Mouse (Mus musculus): ENCODE results near the gene Olfr1443. TPM values are rescaled to one million over a fixed set of nuclear protein-coding genes. Genes with fewer than 3 reads are reported as not detected.
"Not testable (repeated sequence)": the region's sequence is repeated elsewhere in the genome, so short reads cannot be mapped to it uniquely, and the experiment has no call there.

Olfr1443 gene
- polyA plus RNA-seq, 2 experiments: not detected

DNA sequence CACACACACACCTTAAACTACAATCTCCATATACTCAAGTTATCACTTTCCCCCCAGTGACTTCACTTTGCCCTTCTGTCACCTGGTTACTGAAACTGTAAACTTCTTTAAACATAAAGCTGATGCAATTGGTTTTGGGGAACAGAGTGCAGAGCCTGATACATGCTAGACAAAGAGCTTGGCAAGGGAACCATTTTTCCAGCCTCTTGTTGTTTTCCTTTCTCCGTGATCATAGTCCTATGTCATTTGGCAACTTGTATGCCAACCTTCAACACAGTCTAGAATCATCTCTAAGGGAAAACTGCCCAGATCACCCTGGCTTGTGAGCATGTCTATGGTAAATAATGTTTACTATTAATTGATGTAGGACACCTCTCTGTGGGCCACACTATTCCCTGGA is 39.9 kb upstream of the Olfr1443 start:
- Histone ChIP-seq H3K4me2 (ENCODE audit: low read depth) (no peak overlapping the region), H3K9me3 (ENCODE audit: control insufficient read depth, low read length) (no peaks in the 10 kb centered on the region), H3K27ac (no peak overlapping the region), H3K4me1 (replicated peaks; ENCODE audit: control insufficient read depth in 2 of 2, insufficient read depth in 2 of 2, low read length in 1 of 2) (no peaks in the 10 kb centered on the region), H3K9ac (replicated peaks) (no peak overlapping the region), H3K4me3 (ENCODE audit: insufficient read depth in 1 of 2, low read depth in 2 of 2, low read length in 2 of 2) (no peak overlapping the region), H3K36me3 (replicated peaks; ENCODE audit: control insufficient read depth, insufficient read depth, low read depth) (no peaks in the 10 kb centered on the region), H3K27me3 (ENCODE audit: control insufficient read depth, insufficient read depth, low read length) (no peaks in the 10 kb centered on the region)
- DNase-seq (ENCODE audit: low read depth in 3 of 3, low spot score in 3 of 3) (no peak), ATAC-seq (ENCODE audit: insufficient read depth) (no peak)
- 57% methylated on average over 1 of the region's 1 CpGs for WGBS (ENCODE audit: insufficient replicate concordance)
- TF ChIP-seq EP300 (IDR thresholded peaks at IDR 0.05; ENCODE audit: low read depth) (no peak), CTCF (IDR thresholded peaks at IDR 0.05; ENCODE audit: low read depth) (no peak)

DNA sequence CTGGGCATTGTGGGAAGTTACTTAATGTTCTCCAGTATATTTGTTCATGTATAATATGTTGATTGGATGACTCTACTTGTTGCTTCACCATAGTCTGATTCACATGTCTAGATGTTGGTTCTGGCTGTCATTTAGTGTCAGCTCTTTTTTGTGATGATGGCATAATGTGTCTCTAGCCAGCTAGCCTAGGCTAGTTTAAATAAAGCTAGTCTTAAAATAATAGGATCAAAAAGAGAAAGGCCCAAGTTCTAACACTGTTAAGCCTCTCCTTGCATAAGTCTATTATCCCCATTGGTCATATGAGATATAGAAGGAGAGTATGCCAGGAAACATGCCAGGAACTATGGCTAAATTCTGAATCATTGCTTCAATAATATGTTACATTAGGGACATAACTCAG is 28.4 kb upstream of the Olfr1443 start:
- Histone ChIP-seq H3K4me3 (ENCODE audit: insufficient read depth in 1 of 2, low read depth in 2 of 2, low read length in 2 of 2) (no peak overlapping the region), H3K36me3 (replicated peaks; ENCODE audit: control insufficient read depth, insufficient read depth, low read depth) (no peaks in the 10 kb centered on the region), H3K9me3 (ENCODE audit: control insufficient read depth, low read length) (no peaks in the 10 kb centered on the region), H3K9ac (replicated peaks) (no peak overlapping the region), H3K4me2 (ENCODE audit: low read depth) (no peak overlapping the region), H3K27me3 (ENCODE audit: control insufficient read depth, insufficient read depth, low read length) (no peaks in the 10 kb centered on the region), H3K4me1 (replicated peaks; ENCODE audit: control insufficient read depth in 2 of 2, insufficient read depth in 2 of 2, low read length in 1 of 2) (no peaks in the 10 kb centered on the region), H3K27ac (no peak overlapping the region)
- DNase-seq (ENCODE audit: low read depth in 3 of 3, low spot score in 3 of 3) (no peak), ATAC-seq (ENCODE audit: insufficient read depth) (no peak)
- TF ChIP-seq CTCF (IDR thresholded peaks at IDR 0.05; ENCODE audit: low read depth): no peak
- TF ChIP-seq EP300 (IDR thresholded peaks at IDR 0.05; ENCODE audit: low read depth): no peak

DNA sequence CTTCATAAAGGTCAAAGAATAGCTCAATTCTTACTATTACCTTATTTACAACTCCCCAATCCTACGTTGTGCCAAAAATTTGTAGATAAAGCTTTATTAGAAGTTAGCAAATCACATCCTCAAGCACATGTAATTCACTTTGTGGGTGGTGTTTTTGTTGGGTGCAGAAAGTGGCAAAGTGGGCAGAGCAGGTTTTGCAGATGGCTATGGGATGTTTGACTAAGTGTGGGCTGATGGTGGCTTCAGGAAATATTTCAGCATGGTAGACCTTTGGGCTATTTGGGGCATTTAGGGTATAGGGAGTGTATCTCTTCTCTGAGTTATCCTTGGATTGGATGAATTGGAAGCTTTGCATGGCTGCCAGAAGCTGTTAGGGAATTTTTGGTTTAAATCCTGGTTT is 11.8 kb upstream of the Olfr1443 start:
- no peaks in the 10 kb centered on the region for H3K27me3 ChIP-seq (ENCODE audit: control insufficient read depth, insufficient read depth, low read length)
- H3K4me1 ChIP-seq (replicated peaks; ENCODE audit: control insufficient read depth in 2 of 2, insufficient read depth in 2 of 2, low read length in 1 of 2): no peaks in the 10 kb centered on the region
- TF ChIP-seq CTCF (IDR thresholded peaks at IDR 0.05; ENCODE audit: low read depth) (no peak), EP300 (IDR thresholded peaks at IDR 0.05; ENCODE audit: low read depth) (no peak)
- DNase-seq (ENCODE audit: low read depth in 3 of 3, low spot score in 3 of 3) (no peak), ATAC-seq (ENCODE audit: insufficient read depth) (no peak)
- no peaks in the 10 kb centered on the region for H3K9me3 ChIP-seq (ENCODE audit: control insufficient read depth, low read length)
- H3K27ac ChIP-seq: no peak overlapping the region
- no peak overlapping the region for H3K4me2 ChIP-seq (ENCODE audit: low read depth)
- no peak overlapping the region for H3K4me3 ChIP-seq (ENCODE audit: insufficient read depth in 1 of 2, low read depth in 2 of 2, low read length in 2 of 2)
- no peak overlapping the region for H3K9ac ChIP-seq (replicated peaks)
- H3K36me3 ChIP-seq (replicated peaks; ENCODE audit: control insufficient read depth, insufficient read depth, low read depth): no peaks in the 10 kb centered on the region
- 58% methylated on average over 1 of the region's 1 CpGs for WGBS (ENCODE audit: insufficient replicate concordance)

DNA sequence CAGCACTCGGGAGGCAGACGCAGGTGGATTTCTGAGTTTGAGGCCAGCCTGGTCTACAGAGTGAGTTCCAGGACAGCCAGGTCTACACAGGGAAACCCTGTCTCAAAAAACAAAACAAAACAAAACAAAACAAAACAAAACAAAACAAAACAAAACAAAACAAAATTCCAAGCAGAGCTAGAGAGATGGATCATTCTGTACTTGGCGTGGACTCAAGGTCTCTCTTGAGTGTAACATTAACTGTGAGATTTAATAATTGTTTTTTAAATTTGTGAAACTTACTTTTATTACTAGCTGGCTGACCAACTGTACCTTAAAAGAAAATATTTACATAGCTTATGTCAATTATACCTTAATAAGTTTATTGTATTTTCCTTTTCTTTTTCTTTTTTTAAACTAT is 9.3 kb upstream of the Olfr1443 start:
- WGBS (ENCODE audit: insufficient replicate concordance): 69% methylated on average over 3 of the region's 3 CpGs
- not testable (repeated sequence) for H3K4me3 ChIP-seq (ENCODE audit: insufficient read depth in 1 of 2, low read depth in 2 of 2, low read length in 2 of 2); ATAC-seq (ENCODE audit: insufficient read depth); H3K27me3 ChIP-seq (ENCODE audit: control insufficient read depth, insufficient read depth, low read length); H3K4me2 ChIP-seq (ENCODE audit: low read depth); H3K9me3 ChIP-seq (ENCODE audit: control insufficient read depth, low read length); H3K27ac ChIP-seq; DNase-seq (ENCODE audit: low read depth in 3 of 3, low spot score in 3 of 3); H3K4me1 ChIP-seq (replicated peaks; ENCODE audit: control insufficient read depth in 2 of 2, insufficient read depth in 2 of 2, low read length in 1 of 2); H3K36me3 ChIP-seq (replicated peaks; ENCODE audit: control insufficient read depth, insufficient read depth, low read depth); H3K9ac ChIP-seq (replicated peaks)

DNA sequence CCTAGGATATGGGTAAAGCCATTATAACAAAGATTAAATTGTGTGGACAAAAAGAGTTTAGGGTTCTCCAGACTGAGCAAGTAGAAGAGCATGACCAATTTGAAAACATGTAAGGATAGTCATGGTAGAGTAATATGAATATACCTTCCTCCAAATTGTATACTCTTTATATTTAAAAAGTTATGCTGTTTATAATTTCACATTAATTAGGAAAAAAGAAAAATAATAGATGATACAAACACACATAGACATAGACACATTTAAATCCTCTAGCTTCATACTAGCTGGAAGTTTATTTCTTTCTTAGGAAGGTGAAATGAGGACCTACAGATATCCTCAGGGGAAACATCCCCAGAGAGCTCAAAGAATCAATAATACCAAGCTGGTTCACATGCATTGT is 7.8 kb upstream of the Olfr1443 start, which contains the start of gene Olfr1442:
Gene Olfr1442, plus strand, starts transcription at position 301 of the 400 bp plus-strand sequence.
- Histone ChIP-seq H3K27ac (no peak within 1 kb of the TSS), H3K9ac (replicated peaks) (no peak within 1 kb of the TSS), H3K27me3 (ENCODE audit: control insufficient read depth, insufficient read depth, low read length) (no peaks in the 10 kb centered on the region), H3K4me1 (replicated peaks; ENCODE audit: control insufficient read depth in 2 of 2, insufficient read depth in 2 of 2, low read length in 1 of 2) (no peaks in the 10 kb centered on the region), H3K4me3 (ENCODE audit: insufficient read depth in 1 of 2, low read depth in 2 of 2, low read length in 2 of 2) (no peak within 1 kb of the TSS), H3K36me3 (replicated peaks; ENCODE audit: control insufficient read depth, insufficient read depth, low read depth) (no peaks in the 10 kb centered on the region), H3K4me2 (ENCODE audit: low read depth) (no peak within 1 kb of the TSS), H3K9me3 (ENCODE audit: control insufficient read depth, low read length) (no peaks in the 10 kb centered on the region)
- DNase-seq (ENCODE audit: low read depth in 3 of 3, low spot score in 3 of 3): no peak
- no peak for TF ChIP-seq EP300 (IDR thresholded peaks at IDR 0.05; ENCODE audit: low read depth)
- no peak for TF ChIP-seq CTCF (IDR thresholded peaks at IDR 0.05; ENCODE audit: low read depth)
- no peak for ATAC-seq (ENCODE audit: insufficient read depth)

DNA sequence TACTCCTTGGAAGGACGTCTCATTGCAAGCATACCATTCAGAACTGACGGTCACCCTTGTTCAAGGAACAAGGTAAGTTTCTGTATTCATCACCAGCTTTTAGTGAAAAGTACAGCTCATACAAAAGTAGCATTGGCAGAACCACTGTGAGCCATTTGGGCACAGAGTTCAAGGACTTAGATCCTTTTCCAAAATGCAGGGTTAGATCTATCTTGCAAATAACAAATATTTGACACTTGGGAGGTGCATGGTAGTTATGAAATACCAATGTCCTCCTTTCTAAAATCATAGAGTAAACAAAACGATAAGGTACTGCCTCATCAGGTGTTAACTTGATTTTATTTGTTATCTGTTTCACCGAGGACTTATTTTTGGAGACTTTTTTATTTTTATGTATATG is 6.9 kb upstream of the Olfr1443 start:
- Histone ChIP-seq H3K36me3 (replicated peaks; ENCODE audit: control insufficient read depth, insufficient read depth, low read depth) (no peaks in the 10 kb centered on the region), H3K9me3 (ENCODE audit: control insufficient read depth, low read length) (no peaks in the 10 kb centered on the region), H3K27me3 (ENCODE audit: control insufficient read depth, insufficient read depth, low read length) (no peaks in the 10 kb centered on the region), H3K4me3 (ENCODE audit: insufficient read depth in 1 of 2, low read depth in 2 of 2, low read length in 2 of 2) (no peak overlapping the region), H3K9ac (replicated peaks) (no peak overlapping the region), H3K4me2 (ENCODE audit: low read depth) (no peak overlapping the region), H3K4me1 (replicated peaks; ENCODE audit: control insufficient read depth in 2 of 2, insufficient read depth in 2 of 2, low read length in 1 of 2) (no peaks in the 10 kb centered on the region), H3K27ac (no peak overlapping the region)
- WGBS (ENCODE audit: insufficient replicate concordance): 51% methylated on average over 4 of the region's 4 CpGs
- no peak for ATAC-seq (ENCODE audit: insufficient read depth)
- TF ChIP-seq EP300 (IDR thresholded peaks at IDR 0.05; ENCODE audit: low read depth) (no peak), CTCF (IDR thresholded peaks at IDR 0.05; ENCODE audit: low read depth) (no peak)
- no peak for DNase-seq (ENCODE audit: low read depth in 3 of 3, low spot score in 3 of 3)

All from liver, embryonic 14.5 days (tissue).